Mouse (Mus musculus): ENCODE results near the gene Ddr1.
A peak's percentile ranks its signal among the peaks of the same experiment; 100 is the strongest.

Ddr1 gene

DNA sequence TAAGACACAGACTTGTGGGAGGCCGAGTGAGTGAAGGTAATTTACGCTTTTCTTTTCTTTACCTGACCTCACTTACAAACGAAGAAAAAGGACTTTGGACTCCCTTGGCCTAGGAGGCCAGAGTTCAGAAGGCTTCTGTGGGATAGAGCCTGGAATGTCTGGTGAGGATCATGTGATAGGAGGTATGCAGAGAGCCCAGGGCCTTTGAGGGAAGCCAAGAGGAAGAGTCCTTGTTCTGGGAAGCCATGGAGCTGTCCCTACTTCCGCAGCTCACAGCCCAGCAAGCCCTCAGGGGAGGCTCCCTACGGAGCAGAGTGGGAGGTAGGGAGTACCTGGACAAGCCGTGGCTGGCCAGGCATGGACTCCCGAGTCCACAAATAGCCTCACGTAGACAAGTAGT, 17.3 kb upstream of the Ddr1 start:
- no peak for DNase-seq (ENCODE audit: low spot score in 2 of 2)

- DNase-seq (ENCODE audit: low spot score in 2 of 2) = no peak
These were observed 15.9 kb upstream of the Ddr1 start for GRCm38 (mm10) chr17:35720340-35720727.

DNA sequence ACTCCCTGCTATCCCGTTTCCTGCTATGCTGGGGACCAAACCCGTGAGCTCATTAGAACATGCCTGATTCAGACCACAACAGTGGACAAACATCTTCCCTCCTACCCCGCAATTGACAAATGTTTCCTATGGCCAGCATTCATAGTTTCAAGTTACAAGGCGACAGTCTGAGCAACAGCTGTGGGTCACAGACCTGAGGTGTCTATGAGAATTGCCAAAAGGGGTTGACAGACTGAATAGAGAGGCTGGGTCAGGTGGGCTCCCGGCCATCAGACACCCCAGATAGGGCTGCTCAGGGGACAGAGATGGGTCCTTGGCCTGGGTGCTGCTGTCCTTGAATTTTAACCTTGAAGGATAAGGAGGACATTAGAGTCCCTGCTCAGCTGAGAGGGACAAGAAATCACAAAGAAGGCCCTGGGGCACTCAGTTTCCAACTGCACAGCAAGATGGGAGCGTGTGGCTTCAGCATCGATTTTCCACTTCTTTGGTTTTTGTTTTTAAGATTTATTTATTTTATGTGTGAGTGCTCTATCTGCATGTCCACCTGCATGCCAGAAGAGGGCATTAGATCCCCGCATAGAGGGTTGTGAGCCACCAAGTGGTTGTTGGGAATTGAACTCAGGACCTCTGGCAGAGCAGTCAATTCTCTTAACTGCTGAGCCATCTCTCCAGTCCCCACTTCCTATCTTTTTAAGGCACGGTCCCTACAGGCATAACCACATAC, 15.4 kb upstream of the Ddr1 start:
- DNase-seq (ENCODE audit: low spot score in 2 of 2) = no peak

DNA sequence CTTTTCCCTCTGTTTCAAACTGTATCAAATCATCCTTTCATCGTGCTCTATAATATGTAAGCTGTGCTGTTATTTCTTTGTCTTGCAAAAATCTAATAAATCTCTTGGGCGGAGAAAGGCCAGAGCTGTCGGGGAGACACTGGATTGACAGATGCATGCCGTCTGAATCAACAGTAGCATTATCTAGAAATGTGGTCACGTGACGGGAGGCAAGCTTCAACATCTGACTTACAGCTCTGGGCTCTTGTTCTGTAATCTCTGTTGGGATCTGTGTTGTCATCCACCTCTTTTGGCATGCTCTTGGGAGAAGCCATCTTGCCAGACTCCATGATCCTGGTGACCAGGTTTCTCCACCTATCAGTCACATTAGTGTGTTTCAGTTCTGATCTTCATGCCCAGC, 12.7 kb upstream of the Ddr1 start:
- no peak for DNase-seq (ENCODE audit: low spot score in 2 of 2)

GRCm38 (mm10) chr17:35716114-35716513, 11.7 kb upstream of the Ddr1 start:
- DNase-seq (ENCODE audit: low spot score in 2 of 2) = no peak

GRCm38 (mm10) chr17:35710705-35711347, 6.4 kb upstream of the Ddr1 start:
- DNase-seq (ENCODE audit: low spot score in 2 of 2) = peak in 1 of 2 experiments; percentile 70

- no peak for DNase-seq (ENCODE audit: low spot score in 2 of 2)
These were observed 4.2 kb upstream of the Ddr1 start for GRCm38 (mm10) chr17:35708611-35709010.

DNA sequence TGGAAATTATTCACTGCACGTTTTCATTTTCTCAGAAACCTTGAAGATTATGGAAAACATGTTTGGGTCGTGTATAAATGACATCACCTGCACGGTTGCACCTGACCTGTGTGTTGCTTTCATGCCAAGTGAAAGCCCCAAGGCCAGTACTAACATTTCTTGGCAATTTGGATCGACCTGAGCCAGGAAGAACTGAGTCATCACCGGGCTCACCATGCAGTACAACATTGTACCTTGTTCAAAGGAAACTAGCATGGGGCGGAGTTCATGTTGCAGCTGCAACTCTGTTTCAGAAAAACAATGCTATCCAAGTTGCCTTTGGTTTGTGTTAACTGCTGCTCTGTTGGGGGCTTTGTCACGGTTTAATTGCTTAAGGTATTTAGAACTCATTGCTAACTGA, 3.5 kb upstream of the Ddr1 start:
- no peak for DNase-seq (ENCODE audit: low spot score in 2 of 2)

DNA sequence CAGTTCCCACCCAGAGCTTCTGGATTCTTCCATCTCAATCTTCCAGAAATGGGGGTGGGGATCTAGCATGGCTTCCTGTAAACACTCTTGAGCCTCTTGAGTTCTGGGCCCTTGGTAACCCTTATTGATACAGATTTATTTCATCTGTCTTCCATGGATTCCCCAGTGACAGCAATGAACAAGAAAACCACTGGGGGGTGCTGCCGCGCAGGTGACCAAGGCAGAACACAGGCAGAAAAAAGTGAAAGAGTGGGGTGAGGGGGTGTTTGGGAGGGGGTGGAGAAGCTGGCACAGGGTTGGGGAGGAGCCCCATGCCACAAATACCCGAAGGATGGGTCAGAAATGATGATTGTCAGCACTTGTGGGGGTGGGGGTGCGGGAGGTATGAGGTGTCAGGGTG, 1.4 kb upstream of the Ddr1 start:
- DNase-seq (ENCODE audit: low spot score in 2 of 2) = peak in 1 of 2 experiments; percentile 73

DNA sequence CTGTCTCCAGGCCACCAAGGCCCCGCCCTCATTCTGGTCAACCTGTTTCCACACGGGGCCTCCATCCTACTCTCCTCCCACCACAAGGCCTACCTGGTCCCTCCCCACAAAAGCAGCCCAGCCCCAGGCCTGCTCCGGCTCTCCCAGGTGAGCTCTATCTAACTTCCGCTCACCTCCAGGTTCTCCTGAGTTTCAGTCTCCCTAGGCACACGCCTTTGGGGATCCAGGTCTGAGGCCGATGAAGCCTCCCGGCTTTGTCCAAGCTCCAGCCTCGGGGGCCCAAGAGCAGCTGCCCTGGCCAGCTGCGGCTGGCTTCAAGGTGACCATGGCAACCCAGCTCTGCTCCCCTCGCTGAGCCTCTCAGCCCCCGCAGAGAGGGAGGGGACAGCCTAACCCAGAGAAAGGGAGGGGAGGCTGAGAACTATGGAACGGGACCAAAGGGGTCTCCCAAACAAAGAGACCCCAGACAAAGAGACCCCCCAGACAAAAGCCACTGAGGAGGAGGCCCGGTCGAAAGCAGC, 610 bp downstream of the Ddr1 start:
- peak in 1 of 2 experiments; percentile 71 for DNase-seq (ENCODE audit: low spot score in 2 of 2)

GRCm38 (mm10) chr17:35703065-35703464, 1.4 kb downstream of the Ddr1 start:
- no peak for DNase-seq (ENCODE audit: low spot score in 2 of 2)

DNA sequence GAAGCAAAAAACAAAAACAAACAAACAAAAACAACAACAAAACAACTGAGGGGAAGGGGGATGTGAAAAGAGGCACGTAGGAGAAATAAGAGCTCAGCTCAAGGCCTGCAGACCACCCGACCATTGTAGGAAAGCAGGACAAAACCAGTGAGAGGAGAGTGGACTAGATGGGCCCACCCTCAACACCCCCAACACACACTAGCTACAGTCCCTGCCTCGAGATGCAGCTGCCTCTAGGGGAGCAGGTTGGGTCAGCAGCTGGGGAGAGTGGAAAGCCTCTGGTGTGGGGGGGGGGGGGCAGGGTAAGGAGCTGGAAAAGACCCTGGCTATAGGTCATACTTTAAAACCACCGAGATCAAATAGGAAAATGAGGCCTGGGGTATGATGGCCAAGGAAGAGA, 1.8 kb downstream of the Ddr1 start:
- no peak for DNase-seq (ENCODE audit: low spot score in 2 of 2)

- peak in 1 of 2 experiments; percentile 29 for DNase-seq (ENCODE audit: low spot score in 2 of 2)
These were observed 2.4 kb downstream of the Ddr1 start for GRCm38 (mm10) chr17:35701978-35702461.

- peak in 1 of 2 experiments; percentile 41 for DNase-seq (ENCODE audit: low spot score in 2 of 2)
These were observed 3.0 kb downstream of the Ddr1 start for GRCm38 (mm10) chr17:35701203-35701977.

GRCm38 (mm10) chr17:35700371-35700961, 4.0 kb downstream of the Ddr1 start:
- peak; percentile 49 to 69 for DNase-seq (ENCODE audit: low spot score in 2 of 2)

GRCm38 (mm10) chr17:35699919-35700318, 4.5 kb downstream of the Ddr1 start:
- peak; percentile 54 to 69 for DNase-seq (ENCODE audit: low spot score in 2 of 2)

- no peak for DNase-seq (ENCODE audit: low spot score in 2 of 2)
These were observed 5.9 kb downstream of the Ddr1 start for GRCm38 (mm10) chr17:35698501-35698883.

DNA sequence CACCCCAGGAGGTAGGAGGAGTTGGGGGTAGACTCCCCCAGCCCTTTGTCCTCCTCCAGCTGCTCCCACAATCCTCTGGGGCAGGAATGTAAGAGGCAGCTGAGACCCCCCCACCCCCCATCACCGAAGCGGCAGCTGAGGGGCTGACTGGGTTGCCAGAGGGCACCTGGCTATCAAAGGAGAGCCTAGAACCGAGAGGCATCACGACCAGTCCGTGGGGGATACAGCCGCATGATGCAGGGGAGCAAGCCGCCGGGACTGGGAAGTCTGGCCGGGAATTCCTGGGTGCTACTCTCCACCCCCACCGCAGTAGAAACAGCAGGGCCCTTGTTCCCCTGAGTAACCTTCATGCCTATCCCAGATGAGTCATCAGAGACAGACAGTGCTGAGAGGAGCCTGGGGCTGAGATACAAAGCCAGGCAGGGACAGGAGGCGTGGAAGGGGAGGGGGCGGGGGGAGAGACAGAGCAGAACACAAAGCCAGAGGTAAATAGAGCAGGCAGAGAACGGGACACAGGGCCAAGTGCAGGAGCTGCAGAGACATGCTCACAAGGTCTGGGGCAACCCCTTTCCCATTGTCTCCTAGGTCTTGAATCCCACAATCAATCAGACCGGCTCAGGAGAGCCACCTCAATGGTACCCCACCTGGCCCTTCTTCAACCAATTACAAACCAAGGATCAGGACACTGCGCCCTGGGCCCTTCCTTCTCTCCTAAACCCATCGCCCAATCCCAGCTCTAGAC, 6.5 kb downstream of the Ddr1 start:
- peak in 1 of 2 experiments; percentile 58 for DNase-seq (ENCODE audit: low spot score in 2 of 2)

- DNase-seq (ENCODE audit: low spot score in 2 of 2) = no peak
These were observed 7.0 kb downstream of the Ddr1 start for GRCm38 (mm10) chr17:35697429-35697758.

DNA sequence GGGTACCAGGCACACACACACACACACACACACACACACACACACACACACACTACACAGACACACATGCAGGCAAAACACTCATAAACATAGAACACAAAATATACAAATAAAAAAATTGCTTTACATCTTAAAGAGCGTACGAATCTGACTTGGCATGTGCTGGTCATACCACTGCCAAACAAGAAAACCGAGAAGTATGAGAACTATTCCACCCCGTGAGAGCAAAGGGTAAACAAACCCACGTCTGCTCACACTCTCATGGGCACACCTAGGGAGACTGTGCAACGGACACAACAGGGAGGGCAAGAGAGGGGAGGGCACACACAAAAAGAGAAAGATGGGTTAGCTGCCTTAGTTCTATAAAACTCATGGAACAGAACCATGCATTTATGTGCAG, 7.7 kb downstream of the Ddr1 start:
- DNase-seq (ENCODE audit: low spot score in 2 of 2) = no peak

GRCm38 (mm10) chr17:35695289-35695688, 9.1 kb downstream of the Ddr1 start:
- DNase-seq (ENCODE audit: low spot score in 2 of 2) = peak in 1 of 2 experiments; percentile 73
